Mouse (Mus musculus) intestine, embryonic 14.5 days (tissue): ENCODE measurements around the gene Iqsec1. TPM values are rescaled to one million over a fixed set of nuclear protein-coding genes. Genes with fewer than 3 reads are reported as not detected.
A peak's percentile ranks its signal among the peaks of the same experiment; 100 is the strongest.

Experiments used
- ATAC-seq: fragments of 200-750 bp; cut with Nextera tagmentation; replicated peaks from 2 replicates; pipeline ENCODE4 v1.8.0; 2017; ENCODE audit warnings: low read depth, moderate number of reproducible peaks, moderate TSS enrichment, moderate library complexity; ENCODE audit not compliant: low FRiP score, low TSS enrichment
- DNase-seq: peaks from one replicate; pipeline ENCODE4 v3.0.0-alpha.2; 2018; ENCODE audit warnings: low spot score
- H3K27ac ChIP-seq: fragments of 300-500 bp; sonication (generic); 2 replicates; pipeline ENCODE4 v1.5.1; 2014; ENCODE audit warnings: low read depth, mild to moderate bottlenecking, control low read depth
- H3K27me3 ChIP-seq: fragments of 300-500 bp; sonication (generic); replicated peaks from 2 replicates; pipeline ENCODE4 v1.6.1; 2014; ENCODE audit warnings: low read length, control low read depth; ENCODE audit not compliant: control insufficient read depth, insufficient read depth
- H3K36me3 ChIP-seq: fragments of 300-500 bp; sonication (generic); 2 replicates; pipeline ENCODE4 v1.6.1; 2014; ENCODE audit warnings: low read length, control low read depth; ENCODE audit not compliant: control insufficient read depth, insufficient read depth
- H3K4me1 ChIP-seq: fragments of 300-500 bp; sonication (generic); replicated peaks from 2 replicates; pipeline ENCODE4 v1.6.1; 2014; ENCODE audit warnings: low read length, control low read depth, mixed read lengths; ENCODE audit not compliant: control insufficient read depth, insufficient read depth
- H3K4me2 ChIP-seq: fragments of 300-500 bp; sonication (generic); 2 replicates; pipeline ENCODE4 v1.6.1; 2014; ENCODE audit warnings: low read length
- H3K4me3 ChIP-seq: fragments of 300-500 bp; sonication (generic); 2 replicates; pipeline ENCODE4 v1.5.1; 2014; ENCODE audit warnings: low read depth, low read length, control low read depth, mixed read lengths
- H3K9ac ChIP-seq: fragments of 300-500 bp; sonication (generic); 2 replicates; pipeline ENCODE4 v1.6.1; 2014; ENCODE audit warnings: mild to moderate bottlenecking, low read length
- H3K9me3 ChIP-seq: fragments of 300-500 bp; sonication (generic); 2 replicates; pipeline ENCODE4 v1.6.1; 2016; ENCODE audit warnings: low read length, control low read depth; ENCODE audit not compliant: control insufficient read depth
- whole genome bisulfite sequencing: fragments of 180-500 bp; shearing (Covaris S2); extraction: QIAGEN DNeasy Blood & Tissue Kit; methylation state at CpG from one replicate; pipeline ENCODE4 v1.1.7; 2014; 5-methylcytosine and 5-hydroxymethylcytosine counted together
- polyA plus RNA-seq: library from polyadenylated mRNA; unstranded; fragments of >200 nt; fragmentation: Nextera tagmentation; extraction: Ambion mirVana; gene quantifications from 2 replicates; pipeline ENCODE4 v1.2.1, GENCODE M21; 2014

The Iqsec1 gene
- polyA plus RNA-seq, 1 experiment from 2014 or later: 13.0 TPM

- Histone ChIP-seq H3K4me3 (peak overlapping the region; percentile 69), H3K4me1 (peaks cover 11% of the 10 kb centered on the region; the same call in 1 of the 2 replicates), H3K9ac (peak overlapping the region; percentile 64), H3K27me3 (peaks cover 5% of the 10 kb centered on the region; the same call in 1 of the 2 replicates), H3K36me3 (no peaks in the 10 kb centered on the region), H3K4me2 (peak overlapping the region; percentile 99), H3K27ac (peak overlapping the region; percentile 43; the same call in 1 of the 2 replicates), H3K9me3 (peaks cover 3% of the 10 kb centered on the region; the same call in 1 of the 2 replicates)
- ATAC-seq (peak; percentile 24), DNase-seq (no peak)
- under 1% methylated on average over 44 of the region's 59 CpGs for WGBS
Measured at GRCm38 (mm10) chr6:90988299-90988625, 223 bp downstream of the Iqsec1 start.

- H3K27me3 ChIP-seq: peaks cover 5% of the 10 kb centered on the region; the same call in 1 of the 2 replicates
- H3K4me2 ChIP-seq: peak overlapping the region; percentile 99
- H3K4me1 ChIP-seq: peaks cover 11% of the 10 kb centered on the region; the same call in 1 of the 2 replicates
- DNase-seq (peak; percentile 75), ATAC-seq (peak; percentile 7)
- peak overlapping the region; percentile 69 for H3K4me3 ChIP-seq
- peak overlapping the region; percentile 64 for H3K9ac ChIP-seq
- 0 out of 2 replicates have a peak, but pooled peaks cover 2% of the 10 kb centered on the region for H3K9me3 ChIP-seq
- H3K27ac ChIP-seq: 0 out of 2 replicates have a peak overlapping the region, but pooled peaks have one; percentile 43
- H3K36me3 ChIP-seq: no peaks in the 10 kb centered on the region
- WGBS: under 1% methylated on average over 68 of the region's 76 CpGs
Measured at GRCm38 (mm10) chr6:90987561-90988298, 755 bp downstream of the Iqsec1 start.

GRCm38 (mm10) chr6:90984101-90984500, 4.4 kb downstream of the Iqsec1 start:
- DNase-seq: no peak
- no peak overlapping the region for H3K9ac ChIP-seq
- WGBS: 39% methylated on average over 3 of the region's 3 CpGs
- H3K9me3 ChIP-seq: no peaks in the 10 kb centered on the region
- peaks cover 11% of the 10 kb centered on the region; the same call in 1 of the 2 replicates for H3K4me1 ChIP-seq
- no peaks in the 10 kb centered on the region for H3K36me3 ChIP-seq
- no peak for ATAC-seq
- H3K27ac ChIP-seq: no peak overlapping the region
- H3K27me3 ChIP-seq: peaks cover 5% of the 10 kb centered on the region; the same call in 1 of the 2 replicates
- no peak overlapping the region for H3K4me3 ChIP-seq
- no peak overlapping the region for H3K4me2 ChIP-seq

GRCm38 (mm10) chr6:90974279-90974678, 14.2 kb downstream of the Iqsec1 start:
- Histone ChIP-seq H3K27me3 (no peaks in the 10 kb centered on the region), H3K4me3 (no peak overlapping the region), H3K27ac (no peak overlapping the region), H3K36me3 (no peaks in the 10 kb centered on the region), H3K4me2 (no peak overlapping the region), H3K9ac (no peak overlapping the region), H3K9me3 (no peaks in the 10 kb centered on the region), H3K4me1 (0 out of 2 replicates have a peak, but pooled peaks cover 1% of the 10 kb centered on the region)
- 81% methylated on average over 2 of the region's 2 CpGs for WGBS
- ATAC-seq: no peak
- no peak for DNase-seq

GRCm38 (mm10) chr6:90969341-90969871, 19.1 kb downstream of the Iqsec1 start:
- DNase-seq: no peak
- 0 out of 2 replicates have a peak, but pooled peaks cover 4% of the 10 kb centered on the region for H3K4me1 ChIP-seq
- H3K9ac ChIP-seq: no peak overlapping the region
- H3K27ac ChIP-seq: no peak overlapping the region
- 47% methylated on average over 2 of the region's 2 CpGs for WGBS
- no peak overlapping the region for H3K4me2 ChIP-seq
- H3K36me3 ChIP-seq: no peaks in the 10 kb centered on the region
- no peaks in the 10 kb centered on the region for H3K27me3 ChIP-seq
- ATAC-seq: no peak
- no peaks in the 10 kb centered on the region for H3K9me3 ChIP-seq
- H3K4me3 ChIP-seq: no peak overlapping the region

- Histone ChIP-seq H3K27ac (no peak overlapping the region), H3K9me3 (no peaks in the 10 kb centered on the region), H3K4me1 (no peaks in the 10 kb centered on the region), H3K9ac (no peak overlapping the region), H3K36me3 (no peaks in the 10 kb centered on the region), H3K4me3 (no peak overlapping the region), H3K4me2 (no peak overlapping the region), H3K27me3 (no peaks in the 10 kb centered on the region)
- ATAC-seq (no peak), DNase-seq (no peak)
- WGBS: 50% methylated on average over 4 of the region's 4 CpGs
Measured at GRCm38 (mm10) chr6:90953349-90953748, 35.1 kb downstream of the Iqsec1 start.

- WGBS: 54% methylated on average over 2 of the region's 2 CpGs
- Histone ChIP-seq H3K27ac (no peak overlapping the region), H3K27me3 (no peaks in the 10 kb centered on the region), H3K9ac (no peak overlapping the region), H3K36me3 (no peaks in the 10 kb centered on the region), H3K4me3 (no peak overlapping the region), H3K9me3 (no peaks in the 10 kb centered on the region), H3K4me1 (peaks cover under 1% of the 10 kb centered on the region; the same call in 1 of the 2 replicates), H3K4me2 (no peak overlapping the region)
- ATAC-seq (no peak), DNase-seq (no peak)
Measured at GRCm38 (mm10) chr6:90950936-90951335, 37.5 kb downstream of the Iqsec1 start.

GRCm38 (mm10) chr6:90948097-90948496, 40.4 kb downstream of the Iqsec1 start:
- Histone ChIP-seq H3K27me3 (no peaks in the 10 kb centered on the region), H3K9ac (no peak overlapping the region), H3K9me3 (no peaks in the 10 kb centered on the region), H3K4me2 (no peak overlapping the region), H3K36me3 (no peaks in the 10 kb centered on the region), H3K27ac (no peak overlapping the region), H3K4me3 (no peak overlapping the region), H3K4me1 (peaks cover 4% of the 10 kb centered on the region)
- 91% methylated on average over 1 of the region's 1 CpGs for WGBS
- no peak for ATAC-seq
- DNase-seq: no peak
